Mouse (Mus musculus) lung, postnatal 14 days (tissue): ENCODE results near the gene Acot2.
"Not testable (repeated sequence)": the region's sequence is repeated elsewhere in the genome, so short reads cannot be mapped to it uniquely, and the experiment has no call there.

Source experiments
- DNase-seq: peaks from one replicate; pipeline ENCODE4 v3.0.0; 2021

Gene Acot2

DNA sequence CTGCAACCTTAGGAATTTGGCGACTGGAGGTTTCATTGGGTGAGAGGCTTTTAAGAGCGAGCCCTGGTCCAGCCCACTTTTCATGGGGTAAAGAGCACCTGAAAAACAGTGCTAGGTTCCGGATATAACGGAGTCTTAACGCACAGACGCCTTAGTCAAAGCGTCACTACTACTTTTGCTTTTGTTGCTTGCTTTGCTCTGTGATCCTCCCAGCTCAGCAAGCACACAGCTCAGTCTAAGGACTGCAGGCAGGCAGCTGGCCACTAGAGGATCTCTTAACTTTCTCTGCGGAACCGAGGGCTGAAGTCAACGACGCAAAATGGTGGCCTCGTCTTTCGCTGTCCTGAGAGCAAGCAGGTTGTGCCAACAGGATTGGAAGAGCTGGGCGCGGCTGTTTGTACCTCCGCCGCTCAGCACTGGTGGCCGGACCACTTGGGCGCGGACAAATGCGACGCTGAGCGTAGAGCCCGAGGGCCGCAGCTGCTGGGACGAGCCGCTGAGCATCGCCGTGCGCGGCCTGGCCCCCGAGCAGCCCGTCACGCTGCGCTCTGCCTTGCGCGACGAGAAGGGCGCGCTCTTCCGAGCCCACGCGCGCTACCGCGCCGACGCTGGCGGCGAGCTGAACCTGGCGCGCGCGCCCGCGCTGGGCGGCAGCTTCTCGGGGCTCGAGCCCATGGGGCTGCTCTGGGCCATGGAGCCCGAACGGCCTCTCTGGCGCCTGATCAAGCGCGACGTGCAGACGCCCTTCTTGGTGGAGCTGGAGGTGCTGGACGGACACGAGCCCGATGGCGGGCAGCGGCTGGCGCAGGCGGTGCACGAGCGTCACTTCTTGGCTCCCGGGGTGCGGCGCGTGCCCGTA lies at the start of gene Acot2:
Gene Acot2 (plus strand): TSS at position 279 of the 859 bp plus-strand sequence.
- DNase-seq, result peak; percentile 75

DNA sequence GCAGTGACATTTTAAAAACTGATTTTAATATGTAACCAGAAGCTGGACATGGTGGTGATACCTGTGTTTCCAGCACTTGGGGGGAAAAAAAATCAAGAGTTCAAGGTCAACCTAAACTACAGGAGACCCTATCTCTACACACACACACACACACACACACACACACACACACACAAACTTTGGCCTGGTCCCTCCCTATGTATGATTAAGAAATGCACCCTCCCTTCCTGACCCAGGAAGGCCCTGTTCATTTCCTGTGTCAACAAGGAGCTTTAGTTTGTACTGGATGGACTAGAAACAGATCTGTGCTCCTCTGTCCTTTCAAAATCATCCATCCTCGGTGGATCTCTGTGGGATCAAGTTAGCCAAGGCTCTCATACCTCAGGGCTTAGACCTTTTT lies 49.1 kb upstream of the Acot2 start:
- not testable (repeated sequence) for DNase-seq

GRCm38 (mm10) chr12:83939332-83939731 lies 48.3 kb upstream of the Acot2 start:
- DNase-seq, result no peak

GRCm38 (mm10) chr12:83940031-83940430 lies 47.6 kb upstream of the Acot2 start:
- no peak for DNase-seq

DNA sequence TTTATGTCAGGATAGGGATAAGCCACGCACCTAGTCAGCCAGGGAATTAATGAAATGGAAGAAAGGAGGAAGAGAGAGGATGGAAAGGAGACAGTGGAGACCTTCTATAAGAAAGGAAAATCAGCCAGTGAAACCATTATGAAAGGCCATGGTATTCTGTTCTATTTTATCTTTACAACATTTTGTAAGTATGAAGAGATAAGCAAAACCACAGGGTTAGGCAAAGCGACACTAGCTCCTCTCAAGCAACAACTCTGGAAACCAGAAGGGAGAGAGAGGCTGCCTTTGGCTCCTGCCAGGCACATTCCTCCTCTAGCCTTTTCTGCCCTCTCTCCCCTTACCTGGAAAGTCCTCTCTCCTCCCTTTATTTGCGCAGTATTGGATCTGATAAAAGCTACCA lies 45.7 kb upstream of the Acot2 start:
- DNase-seq, result no peak

- DNase-seq, result peak; percentile 49
These were observed 40.3 kb upstream of the Acot2 start for GRCm38 (mm10) chr12:83947260-83947811.

- DNase-seq, result no peak
These were observed 38.6 kb upstream of the Acot2 start for GRCm38 (mm10) chr12:83949043-83949442.

- DNase-seq, result no peak
These were observed 37.7 kb upstream of the Acot2 start for GRCm38 (mm10) chr12:83949776-83950492.

- peak; percentile 83 for DNase-seq
These were observed 37.2 kb upstream of the Acot2 start, which contains the start of gene Riox1 for GRCm38 (mm10) chr12:83950493-83950839. Riox1 (plus strand) TSS chr12:83950608.

GRCm38 (mm10) chr12:83950840-83951701 lies 36.6 kb upstream of the Acot2 start:
- DNase-seq, result peak; percentile 31

GRCm38 (mm10) chr12:83951711-83952575 lies 35.7 kb upstream of the Acot2 start:
- DNase-seq, result no peak

DNA sequence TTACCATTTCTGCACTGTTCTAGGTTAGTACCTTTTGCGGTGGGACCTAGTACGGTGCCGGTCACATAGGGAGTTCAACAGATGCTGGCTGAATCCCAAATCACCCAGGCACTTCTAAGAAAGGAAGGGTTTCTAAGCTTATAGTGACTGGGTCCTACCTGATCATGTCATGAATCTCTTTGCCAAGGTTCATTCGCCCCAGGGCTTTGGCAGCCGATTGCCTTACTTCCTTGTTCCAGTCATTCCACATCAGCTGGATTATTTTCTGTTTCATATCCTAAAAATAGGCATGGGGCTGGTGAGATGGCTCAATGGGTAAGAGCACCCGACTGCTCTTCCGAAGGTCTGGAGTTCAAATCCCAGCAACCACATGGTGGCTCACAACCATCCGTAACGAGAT lies 29.4 kb upstream of the Acot2 start:
- no peak for DNase-seq

DNA sequence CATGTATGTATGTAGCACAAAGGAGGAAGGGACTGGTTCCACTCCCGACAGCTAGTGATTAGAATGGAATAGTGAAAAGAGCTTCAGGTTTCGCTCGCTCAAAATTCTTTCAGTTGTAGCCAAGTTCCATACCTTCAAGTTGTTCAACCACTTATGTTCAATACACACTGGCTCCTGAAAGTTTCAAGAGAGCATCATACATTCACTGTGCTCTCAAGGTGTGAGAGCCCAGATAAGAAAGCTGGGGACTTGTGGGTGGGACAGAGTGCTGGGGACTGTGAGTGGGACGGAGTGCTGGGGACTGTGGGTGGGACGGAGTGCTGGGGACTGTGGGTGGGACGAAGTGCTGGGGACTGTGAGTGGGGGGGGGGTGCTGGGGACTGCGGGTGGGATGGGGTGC lies 22.4 kb upstream of the Acot2 start:
- DNase-seq, result no peak

GRCm38 (mm10) chr12:83972117-83972516 lies 15.5 kb upstream of the Acot2 start:
- peak; percentile 45 for DNase-seq

GRCm38 (mm10) chr12:83978862-83979261 lies 8.8 kb upstream of the Acot2 start:
- DNase-seq, result no peak

- DNase-seq, result no peak
These were observed 6.0 kb upstream of the Acot2 start for GRCm38 (mm10) chr12:83981615-83982014.

DNA sequence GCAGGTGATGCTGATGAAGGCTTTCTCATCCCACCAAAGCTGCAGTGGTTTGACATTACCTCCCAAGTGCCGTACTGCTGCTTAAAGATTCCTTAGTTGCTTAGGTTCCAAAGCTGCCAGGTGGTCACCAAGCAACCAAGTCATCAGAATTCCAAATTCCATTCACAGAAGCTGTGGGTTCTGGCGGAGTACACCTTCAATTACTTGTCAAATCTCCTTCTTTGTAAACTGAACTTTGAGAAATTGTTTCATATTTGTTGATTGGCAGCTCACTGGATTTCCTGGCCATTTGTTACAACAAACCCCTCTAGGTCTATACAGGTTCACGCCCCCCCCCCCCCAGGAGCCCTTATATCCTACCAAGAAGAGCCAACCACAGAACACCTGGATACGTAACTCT lies 2.9 kb upstream of the Acot2 start, which contains the start of gene Heatr4:
Gene Heatr4 (minus strand): TSS at position 101 of the 400 bp plus-strand sequence.
- DNase-seq, result no peak

- DNase-seq, result no peak
These were observed 449 bp upstream of the Acot2 start for GRCm38 (mm10) chr12:83987242-83987582.

DNA sequence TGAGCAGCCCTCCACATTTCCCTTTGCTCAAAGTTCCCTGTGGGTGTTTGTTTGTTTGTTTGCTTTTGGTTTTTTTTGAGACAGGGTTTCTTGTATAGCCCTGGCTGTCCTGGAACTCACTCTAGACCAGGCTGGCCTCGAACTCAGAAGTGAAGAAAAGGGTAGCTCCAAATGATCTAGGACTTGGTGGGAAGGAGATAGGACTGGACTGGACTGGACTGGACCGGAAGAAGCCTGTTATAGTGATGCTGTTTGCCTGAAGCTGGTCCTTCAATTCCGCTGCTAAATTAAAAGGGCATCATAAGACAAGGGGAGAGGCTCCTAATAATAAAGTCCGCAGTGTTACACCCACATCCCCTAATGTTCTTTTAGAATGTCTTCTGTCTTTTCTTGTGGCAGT lies 822 bp downstream of the Acot2 start:
- no peak for DNase-seq

- no peak for DNase-seq
These were observed 1.7 kb downstream of the Acot2 start for GRCm38 (mm10) chr12:83989378-83989777.

DNA sequence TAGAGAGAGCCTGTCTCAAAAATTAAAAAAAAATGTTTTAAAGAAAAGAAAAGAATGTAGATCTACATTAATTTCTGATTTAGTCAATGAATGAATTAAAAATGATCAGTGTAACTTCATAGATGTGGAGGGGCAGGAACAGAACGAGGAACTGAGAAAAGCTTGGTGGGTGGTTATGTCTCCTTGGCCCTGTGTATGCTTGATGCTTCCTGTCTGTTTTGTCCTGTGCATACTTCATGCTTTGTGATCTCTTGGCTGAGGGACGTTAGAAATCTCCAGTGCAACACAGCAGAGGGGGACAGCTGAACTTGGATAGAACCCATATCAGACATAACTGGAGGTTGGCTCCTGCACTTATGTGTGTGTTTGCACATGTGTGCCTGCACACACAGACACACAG lies 9.6 kb downstream of the Acot2 start:
- no peak for DNase-seq
